Mouse (Mus musculus) erythroblast, embryonic 14.5 days (primary cell): ENCODE measurements around the gene Acad10. TPM values are rescaled to one million over a fixed set of nuclear protein-coding genes. Genes with fewer than 3 reads are reported as not detected.

Experiments
- H3K27me3 ChIP-seq: 2 replicates; pipeline ENCODE4 v1.6.1; 2012; ENCODE audit warnings: inconsistent platforms; ENCODE audit not compliant: control insufficient read depth
- H3K36me3 ChIP-seq: 2 replicates; pipeline ENCODE4 v1.6.1; 2012; ENCODE audit warnings: mild to moderate bottlenecking, inconsistent platforms; ENCODE audit not compliant: control insufficient read depth
- H3K4me1 ChIP-seq: 2 replicates; pipeline ENCODE4 v1.6.1; 2012; ENCODE audit warnings: inconsistent platforms; ENCODE audit not compliant: control insufficient read depth
- H3K4me3 ChIP-seq: replicated peaks from 2 replicates; pipeline ENCODE3; 2012; ENCODE audit warnings: moderate library complexity, mild to moderate bottlenecking, inconsistent platforms
- H3K9me3 ChIP-seq: 2 replicates; pipeline ENCODE4 v1.6.1; 2012; ENCODE audit warnings: low read length, inconsistent platforms, mixed read lengths; ENCODE audit not compliant: control insufficient read depth
- GATA1 ChIP-seq: IDR thresholded peaks from 2 replicates; pipeline ENCODE4 v1.6.1; 2012; ENCODE audit warnings: low read length, inconsistent platforms, mixed read lengths
- TAL1 ChIP-seq: IDR thresholded peaks from 3 replicates; pipeline ENCODE4 v1.6.1; 2012; ENCODE audit warnings: low read length, inconsistent platforms, mixed read lengths
- polyA plus RNA-seq: library from polyadenylated mRNA; stranded (reverse); fragments of >175 nt; gene quantifications from 2 replicates; pipeline ENCODE4 v1.2.3, GENCODE M21; 2012

Gene Acad10
- polyA plus RNA-seq, 1 experiment: 0.05 TPM

DNA sequence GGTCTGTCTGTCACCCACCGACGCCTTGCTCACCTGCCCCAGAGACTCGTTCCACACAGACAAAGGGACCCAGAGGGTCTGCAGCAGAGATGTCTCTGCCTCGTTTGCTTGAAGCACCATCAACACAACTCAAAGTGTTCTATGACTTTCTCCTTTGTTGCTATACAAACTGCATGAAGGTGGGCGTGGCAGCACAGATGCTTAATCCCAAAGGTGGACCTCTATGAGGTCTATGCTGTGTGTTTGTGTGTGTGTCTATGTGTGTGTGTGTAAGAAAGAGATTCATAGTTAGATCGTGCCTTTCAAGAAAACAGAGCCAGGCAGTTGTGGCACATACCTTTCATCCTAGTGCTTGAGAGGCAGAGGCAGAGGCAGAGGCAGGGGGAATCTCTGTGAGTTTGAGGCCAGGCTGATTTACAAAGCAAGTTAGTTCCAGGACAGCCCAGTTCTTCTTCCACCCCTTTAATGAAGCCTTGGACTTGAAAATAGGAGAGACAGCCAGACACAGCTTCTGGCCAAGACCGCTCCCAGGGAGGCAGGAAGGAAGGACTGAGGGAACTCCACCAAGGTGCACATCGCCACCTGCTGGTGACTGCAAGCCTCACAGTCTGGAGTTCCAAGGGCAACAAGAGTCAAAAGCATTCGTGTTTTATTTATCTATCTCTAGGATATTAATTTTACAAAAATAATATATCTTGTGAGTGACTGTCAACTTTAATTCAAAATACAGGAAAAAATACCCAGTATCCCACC lies 58.6 kb downstream of the Acad10 start:
- peaks cover 8% of the 10 kb centered on the region for H3K27me3 ChIP-seq
- TF ChIP-seq GATA1 (no peak), TAL1 (no peak)
- H3K36me3 ChIP-seq: no peaks in the 10 kb centered on the region
- H3K9me3 ChIP-seq: no peaks in the 10 kb centered on the region
- no peak overlapping the region for H3K4me3 ChIP-seq
- H3K4me1 ChIP-seq: peaks cover 15% of the 10 kb centered on the region

GRCm38 (mm10) chr5:121598871-121599610 lies 61.3 kb downstream of the Acad10 start:
- H3K4me3 ChIP-seq: no peak overlapping the region
- H3K36me3 ChIP-seq: no peaks in the 10 kb centered on the region
- TF ChIP-seq TAL1 (no peak), GATA1 (no peak)
- H3K27me3 ChIP-seq: peaks cover 20% of the 10 kb centered on the region
- H3K9me3 ChIP-seq: no peaks in the 10 kb centered on the region
- H3K4me1 ChIP-seq: peaks cover 38% of the 10 kb centered on the region

DNA sequence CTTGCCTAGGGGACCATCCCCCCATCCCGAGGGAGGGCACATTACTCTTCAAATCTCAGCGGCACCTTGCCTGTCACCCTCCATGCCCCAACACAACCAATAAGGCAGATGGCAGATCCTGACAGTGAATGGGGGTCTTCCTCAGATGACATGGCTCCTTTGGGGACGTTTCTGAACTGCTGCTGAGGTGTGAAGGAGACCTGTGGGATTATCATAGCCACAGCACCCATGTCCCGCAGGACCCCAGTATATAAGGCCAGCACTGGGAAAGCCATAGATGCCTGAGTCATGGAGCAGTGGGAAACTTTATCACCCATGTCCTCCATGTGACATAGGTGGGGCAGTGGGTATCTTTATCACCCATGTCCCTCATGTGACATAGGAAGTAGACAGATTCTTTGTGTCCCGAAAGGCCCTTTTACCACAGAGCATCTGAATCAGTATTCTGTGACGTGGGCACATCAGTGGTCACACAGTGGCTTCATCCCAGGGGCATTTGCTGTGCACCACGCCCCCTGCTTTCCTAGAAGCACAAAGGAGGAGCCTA lies 62.2 kb downstream of the Acad10 start:
- Histone ChIP-seq H3K4me1 (peaks cover 48% of the 10 kb centered on the region), H3K36me3 (no peaks in the 10 kb centered on the region), H3K4me3 (no peak overlapping the region), H3K27me3 (peaks cover 20% of the 10 kb centered on the region), H3K9me3 (no peaks in the 10 kb centered on the region)
- TF ChIP-seq TAL1 (no peak), GATA1 (no peak)

DNA sequence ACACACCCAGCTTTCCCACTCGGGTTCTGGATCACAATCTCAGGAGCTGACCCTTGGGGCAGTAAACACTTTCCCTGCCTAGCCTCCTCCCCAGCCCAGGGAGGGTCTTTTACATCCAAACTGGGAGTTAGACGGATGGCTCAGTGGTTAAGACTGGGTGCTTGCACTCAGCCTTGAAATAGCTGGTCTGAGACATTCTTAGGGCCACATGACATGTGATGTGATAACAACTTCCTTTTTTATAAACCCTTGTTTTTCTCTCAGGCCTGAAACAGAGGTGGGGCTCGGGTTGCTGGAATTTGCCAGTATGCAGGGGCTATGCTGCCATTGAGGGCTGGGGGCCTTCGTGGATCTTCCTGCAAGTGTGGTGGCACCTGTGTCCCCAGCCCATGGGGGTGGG lies 63.0 kb downstream of the Acad10 start:
- Histone ChIP-seq H3K36me3 (no peaks in the 10 kb centered on the region), H3K4me1 (peaks cover 55% of the 10 kb centered on the region), H3K27me3 (peaks cover 20% of the 10 kb centered on the region), H3K9me3 (no peaks in the 10 kb centered on the region), H3K4me3 (no peak overlapping the region)
- TF ChIP-seq TAL1: no peak
- TF ChIP-seq GATA1: no peak

GRCm38 (mm10) chr5:121596226-121596625 lies 64.1 kb downstream of the Acad10 start:
- H3K9me3 ChIP-seq: no peaks in the 10 kb centered on the region
- H3K4me1 ChIP-seq: peaks cover 60% of the 10 kb centered on the region
- peaks cover 20% of the 10 kb centered on the region for H3K27me3 ChIP-seq
- H3K36me3 ChIP-seq: no peaks in the 10 kb centered on the region
- no peak for TF ChIP-seq GATA1
- TF ChIP-seq TAL1: no peak
- no peak overlapping the region for H3K4me3 ChIP-seq

DNA sequence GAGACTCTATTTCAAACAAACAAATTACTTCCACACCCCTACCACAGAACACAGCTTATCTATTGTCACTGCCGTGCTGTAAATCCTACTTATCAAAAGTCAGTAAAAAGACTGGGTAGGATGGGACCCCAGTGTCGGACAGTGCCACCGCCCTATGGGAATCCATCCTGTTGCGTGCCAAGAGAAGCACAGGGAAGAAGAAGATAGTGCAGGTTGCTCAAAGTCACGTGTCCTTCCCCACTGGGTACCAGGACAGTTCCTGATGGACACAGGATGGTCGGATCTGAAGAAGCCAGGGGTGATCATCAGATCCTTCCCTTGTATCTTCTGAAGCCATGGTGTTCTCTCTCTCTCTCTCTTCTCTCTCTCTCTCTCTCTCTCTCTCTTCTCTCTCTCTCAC lies 64.6 kb downstream of the Acad10 start:
- no peaks in the 10 kb centered on the region for H3K9me3 ChIP-seq
- H3K36me3 ChIP-seq: no peaks in the 10 kb centered on the region; the same call in 1 of the 2 replicates
- H3K4me1 ChIP-seq: peaks cover 61% of the 10 kb centered on the region
- no peak overlapping the region for H3K4me3 ChIP-seq
- no peak for TF ChIP-seq GATA1
- no peak for TF ChIP-seq TAL1
- peaks cover 20% of the 10 kb centered on the region for H3K27me3 ChIP-seq

GRCm38 (mm10) chr5:121594714-121595313 lies 65.5 kb downstream of the Acad10 start:
- H3K4me1 ChIP-seq: peaks cover 61% of the 10 kb centered on the region
- H3K4me3 ChIP-seq: no peak overlapping the region
- H3K36me3 ChIP-seq: no peaks in the 10 kb centered on the region; the same call in 1 of the 2 replicates
- TF ChIP-seq TAL1: no peak
- peaks cover 20% of the 10 kb centered on the region for H3K27me3 ChIP-seq
- H3K9me3 ChIP-seq: no peaks in the 10 kb centered on the region

- peak within 1 kb of the TSS; percentile 83 for H3K4me3 ChIP-seq
- H3K36me3 ChIP-seq: no peaks in the 10 kb centered on the region; the same call in 1 of the 2 replicates
- TF ChIP-seq GATA1 (no peak), TAL1 (no peak)
- H3K9me3 ChIP-seq: no peaks in the 10 kb centered on the region
- peaks cover 20% of the 10 kb centered on the region for H3K27me3 ChIP-seq
- peaks cover 61% of the 10 kb centered on the region for H3K4me1 ChIP-seq
These were observed 66.6 kb downstream of the Acad10 start, which contains the start of gene Aldh2 for GRCm38 (mm10) chr5:121593451-121594401. Gene Aldh2, minus strand, starts transcription at chr5:121593824.
